46 mouse cellular contexts compared by ENCODE assay signal in the genomic region with DNA sequence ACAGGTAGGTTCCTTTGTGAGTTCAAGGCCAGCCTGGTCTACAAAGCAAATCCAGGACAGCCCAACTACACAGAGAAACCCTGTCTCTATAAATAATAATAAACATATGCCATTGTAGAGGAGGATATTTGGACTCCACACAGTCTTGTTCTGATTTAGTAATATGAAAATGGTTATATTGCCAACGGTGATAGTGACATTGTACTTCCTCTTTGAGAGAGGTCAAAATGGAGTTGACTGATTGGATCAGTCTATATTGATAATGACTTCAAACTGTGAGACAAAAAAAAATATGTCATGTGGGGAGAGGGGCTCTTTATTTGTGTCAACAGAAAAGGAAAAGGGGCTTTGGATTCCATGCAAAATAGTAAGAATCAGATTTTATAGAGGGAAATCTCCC. TPM values are rescaled to one million over a fixed set of nuclear protein-coding genes. Genes with fewer than 3 reads are reported as not detected.
"Had no signal": no experiment of that assay in that cellular context is flagged by ENCODE, and none has a peak within 500 bp of the region (broad histone marks: within the 10 kb centered on the region; RNA-seq: fewer than 3 reads in every experiment).

No protein-coding gene starts in this region.

- H3K4me1 ChIP-seq: limb, embryonic 10.5 days; limb, embryonic 12.5 days; limb, embryonic 13.5 days; limb, embryonic 15.5 days; lung, embryonic 15.5 days; megakaryocyte, embryonic 14.5 days; midbrain, embryonic 10.5 days; midbrain, embryonic 12.5 days; midbrain, embryonic 13.5 days; midbrain, embryonic 15.5 days; neural tube, embryonic 12.5 days had no signal

- H3K9ac ChIP-seq: limb, embryonic 12.5 days; limb, embryonic 13.5 days; limb, embryonic 15.5 days; liver, embryonic 12.5 days; liver, embryonic 14.5 days; liver, embryonic 15.5 days; liver, postnatal 0 days; lung, embryonic 14.5 days; lung, embryonic 15.5 days; midbrain, embryonic 12.5 days; midbrain, embryonic 13.5 days; midbrain, embryonic 15.5 days; neural tube, embryonic 12.5 days had no signal

- H3K9me3 ChIP-seq: limb, embryonic 10.5 days; limb, embryonic 12.5 days; limb, embryonic 13.5 days; limb, embryonic 15.5 days; liver, embryonic 12.5 days; liver, embryonic 15.5 days; lung, embryonic 15.5 days; midbrain, embryonic 10.5 days; midbrain, embryonic 12.5 days; midbrain, embryonic 13.5 days; midbrain, embryonic 15.5 days; neural tube, embryonic 12.5 days had no signal

- ATAC-seq: liver, embryonic 12.5 days; liver, postnatal 0 days; lung, postnatal 0 days; midbrain, embryonic 13.5 days; midbrain, embryonic 15.5 days; midbrain, embryonic 16.5 days had no signal

- H3K27ac ChIP-seq: limb, embryonic 10.5 days; limb, embryonic 12.5 days; limb, embryonic 13.5 days; limb, embryonic 15.5 days; liver, embryonic 14.5 days; lung, embryonic 15.5 days; macrophage; midbrain, embryonic 10.5 days; midbrain, embryonic 12.5 days; midbrain, embryonic 13.5 days; midbrain, embryonic 15.5 days; neural tube, embryonic 12.5 days had no signal

- H3K27me3 ChIP-seq: limb, embryonic 12.5 days; limb, embryonic 13.5 days; limb, embryonic 15.5 days; lung, embryonic 15.5 days; midbrain, embryonic 12.5 days; midbrain, embryonic 13.5 days; midbrain, embryonic 15.5 days; neural tube, embryonic 12.5 days had no signal

- H3K4me3 ChIP-seq: limb, embryonic 10.5 days; limb, embryonic 12.5 days; limb, embryonic 13.5 days; limb, embryonic 15.5 days; liver, embryonic 12.5 days; liver, embryonic 15.5 days; lung, embryonic 15.5 days; megakaryocyte, embryonic 14.5 days; midbrain, embryonic 10.5 days; midbrain, embryonic 12.5 days; midbrain, embryonic 13.5 days; midbrain, embryonic 15.5 days; myocyte; neural tube, embryonic 12.5 days had no signal

- H3K36me3 ChIP-seq: limb, embryonic 10.5 days; limb, embryonic 12.5 days; limb, embryonic 13.5 days; limb, embryonic 15.5 days; lung, embryonic 15.5 days; midbrain, embryonic 10.5 days; midbrain, embryonic 12.5 days; midbrain, embryonic 13.5 days; midbrain, embryonic 15.5 days; neural tube, embryonic 12.5 days had no signal

- H3K4me2 ChIP-seq: limb, embryonic 12.5 days; limb, embryonic 13.5 days; limb, embryonic 15.5 days; liver, embryonic 11.5 days; lung, embryonic 14.5 days; lung, embryonic 15.5 days; midbrain, embryonic 11.5 days; midbrain, embryonic 12.5 days; midbrain, embryonic 13.5 days; midbrain, embryonic 15.5 days; neural tube, embryonic 12.5 days had no signal

- DNase-seq: left cerebral cortex, postnatal 4 days; liver, postnatal 0 days; lung, adult 18-20 months; lung, adult 2 months; lung, embryonic 14.5 days; lung, postnatal 10 days; lung, postnatal 14 days; lung, postnatal 36 days; lung, postnatal 4 days; midbrain, embryonic 14.5 days had no signal

RNA-seq across cellular contexts. Expression of a gene that starts 22.9 kb away (rescaled TPM):
- total RNA-seq: monocyte, adult 5-6 weeks had no signal

RNA-seq across cellular contexts. Expression of a gene that starts 42.0 kb away (rescaled TPM):
- total RNA-seq: left cerebral cortex, adult 8-10 months; left cerebral cortex, postnatal 10 days; left cerebral cortex, postnatal 14 days; left cerebral cortex, postnatal 25 days; left cerebral cortex, postnatal 36 days; left cerebral cortex, postnatal 4 days; liver, adult 2 months; megakaryocyte progenitor cell, adult 5-6 weeks; megakaryocyte, adult 5-6 weeks; megakaryocyte-erythroid progenitor cell, adult 5-6 weeks; midbrain, postnatal 0 days; monocyte, adult 5-6 weeks had no signal
- polyA plus RNA-seq: limb, embryonic 10.5 days; limb, embryonic 11.5 days; limb, embryonic 12.5 days; limb, embryonic 13.5 days; limb, embryonic 14.5 days; limb, embryonic 15.5 days; liver, adult 2 months; liver, embryonic 11.5 days; liver, embryonic 12.5 days; liver, embryonic 14.5 days; liver, embryonic 15.5 days; liver, embryonic 16.5 days; liver, postnatal 0 days; lung, adult 2 months; lung, embryonic 14.5 days; lung, embryonic 15.5 days; lung, embryonic 16.5 days; lung, postnatal 0 days; macrophage; midbrain, embryonic 10.5 days; midbrain, embryonic 11.5 days; midbrain, embryonic 12.5 days; midbrain, embryonic 13.5 days; midbrain, embryonic 14.5 days; midbrain, embryonic 15.5 days; midbrain, embryonic 16.5 days; midbrain, postnatal 0 days; myocyte; neural tube, embryonic 11.5 days; neural tube, embryonic 12.5 days had no signal

RNA-seq across cellular contexts. Expression of a gene that starts 53.6 kb away (rescaled TPM):
- total RNA-seq: liver, adult 2 months had no signal
- polyA plus RNA-seq: liver, adult 2 months; liver, embryonic 12.5 days; liver, embryonic 14.5 days; liver, embryonic 15.5 days; liver, embryonic 16.5 days had no signal
